Mouse (Mus musculus) frontal cortex, postnatal 25 days (tissue): ENCODE data around the gene Selenok.
A peak's percentile ranks its signal among the peaks of the same experiment; 100 is the strongest.

Experiments used
- DNase-seq, 2 experiments: peaks; one replicate each; pipeline ENCODE4 v3.0.0; 2022; ENCODE audit warnings: low spot score in 2 of 2

The Selenok gene

DNA sequence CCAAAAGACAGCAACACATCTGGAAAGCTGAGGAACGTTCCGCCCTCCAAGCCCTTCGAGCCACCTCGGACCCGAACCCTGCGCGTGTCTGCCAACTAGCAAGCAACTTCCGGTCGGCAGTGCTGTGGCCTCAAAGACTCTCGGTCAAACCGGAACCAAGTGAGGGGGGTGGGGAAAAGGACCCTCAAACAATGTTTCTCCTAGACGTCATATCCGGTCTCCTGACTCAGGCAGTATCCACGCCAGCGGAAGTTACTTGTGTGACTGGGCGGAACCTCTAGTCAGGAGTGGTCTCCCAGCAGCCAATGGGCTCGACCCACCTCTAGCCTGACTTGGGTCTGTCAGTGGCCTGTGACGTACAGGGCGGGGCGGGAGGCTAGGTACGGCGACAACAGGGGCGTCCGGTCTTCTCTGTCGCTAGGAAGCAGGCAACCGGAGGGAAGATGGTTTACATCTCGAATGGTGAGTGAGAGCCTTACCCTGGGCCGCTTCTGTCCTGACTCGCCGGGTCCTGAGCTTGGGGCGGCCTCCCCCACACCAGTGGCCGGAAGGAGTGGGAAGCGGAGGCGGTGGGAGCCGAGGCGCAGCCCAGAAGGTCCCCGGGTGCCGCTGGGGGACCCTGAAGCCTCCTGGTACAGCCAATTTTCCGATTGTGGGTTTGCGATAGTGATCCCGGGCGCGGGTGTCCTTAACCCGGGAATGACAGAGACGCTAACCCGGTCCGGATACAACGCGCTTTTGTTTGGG lies at the start of gene Selenok:
Gene Selenok (plus strand): TSS at position 234 of the 747 bp plus-strand sequence.
- DNase-seq, result peak; percentile 80 to 90

DNA sequence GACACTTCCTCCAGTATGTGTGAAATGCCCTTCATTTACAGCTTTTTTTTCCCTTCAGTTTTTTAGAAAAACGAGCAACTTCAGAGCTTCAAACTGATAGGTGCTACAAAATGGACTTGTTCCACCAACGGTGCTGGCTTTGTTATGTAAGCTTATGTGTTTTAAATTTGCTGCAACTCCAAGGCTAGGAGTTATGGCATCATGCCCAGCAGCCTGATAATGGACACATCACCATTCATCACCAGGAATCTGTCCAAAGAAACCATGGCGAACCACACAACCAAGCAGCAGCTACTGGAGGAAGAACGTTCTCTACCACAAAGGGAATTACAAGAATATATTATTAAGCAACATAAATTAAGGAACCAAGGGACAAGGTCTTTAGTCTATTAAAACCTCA lies 39.1 kb upstream of the Selenok start:
- DNase-seq, result no peak

DNA sequence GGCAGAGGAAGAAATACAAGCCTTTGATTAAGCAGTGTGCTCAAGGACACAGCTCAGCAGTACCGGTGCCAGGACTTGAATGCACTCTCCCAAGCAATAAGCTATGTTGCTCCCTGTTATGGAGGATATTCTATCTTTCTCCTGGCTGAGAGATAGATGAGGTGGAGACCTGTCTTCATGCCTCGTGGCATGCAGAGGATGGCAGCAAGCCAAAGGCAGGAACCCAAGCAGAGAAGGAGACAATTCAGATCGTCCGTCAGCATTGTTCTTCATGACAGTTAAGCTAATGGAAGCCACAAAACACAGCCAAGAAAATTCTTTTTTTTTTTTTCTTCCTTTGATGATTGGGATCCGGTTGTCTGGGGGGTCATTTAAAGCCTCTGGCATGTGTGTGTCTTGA lies 32.6 kb upstream of the Selenok start:
- DNase-seq, result no peak

DNA sequence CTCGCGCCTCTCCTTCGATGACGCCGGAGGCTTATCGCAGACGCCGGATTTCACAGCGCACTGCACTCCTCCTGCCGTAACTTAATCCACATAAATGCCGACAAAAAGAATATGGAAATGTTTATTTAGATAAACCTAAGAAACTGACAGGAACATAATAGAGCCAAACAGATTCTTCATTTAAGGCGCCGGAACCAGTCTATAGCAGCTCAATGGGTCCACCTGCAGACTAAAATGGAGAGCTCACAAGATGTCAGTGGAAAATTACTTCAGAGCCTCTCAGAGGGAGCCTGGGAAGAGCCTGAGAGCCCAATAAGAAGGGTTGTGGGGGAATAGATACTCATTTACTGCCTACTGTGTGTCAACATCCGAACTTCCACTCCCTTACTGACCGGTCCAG lies 30.6 kb upstream of the Selenok start:
- no peak for DNase-seq

DNA sequence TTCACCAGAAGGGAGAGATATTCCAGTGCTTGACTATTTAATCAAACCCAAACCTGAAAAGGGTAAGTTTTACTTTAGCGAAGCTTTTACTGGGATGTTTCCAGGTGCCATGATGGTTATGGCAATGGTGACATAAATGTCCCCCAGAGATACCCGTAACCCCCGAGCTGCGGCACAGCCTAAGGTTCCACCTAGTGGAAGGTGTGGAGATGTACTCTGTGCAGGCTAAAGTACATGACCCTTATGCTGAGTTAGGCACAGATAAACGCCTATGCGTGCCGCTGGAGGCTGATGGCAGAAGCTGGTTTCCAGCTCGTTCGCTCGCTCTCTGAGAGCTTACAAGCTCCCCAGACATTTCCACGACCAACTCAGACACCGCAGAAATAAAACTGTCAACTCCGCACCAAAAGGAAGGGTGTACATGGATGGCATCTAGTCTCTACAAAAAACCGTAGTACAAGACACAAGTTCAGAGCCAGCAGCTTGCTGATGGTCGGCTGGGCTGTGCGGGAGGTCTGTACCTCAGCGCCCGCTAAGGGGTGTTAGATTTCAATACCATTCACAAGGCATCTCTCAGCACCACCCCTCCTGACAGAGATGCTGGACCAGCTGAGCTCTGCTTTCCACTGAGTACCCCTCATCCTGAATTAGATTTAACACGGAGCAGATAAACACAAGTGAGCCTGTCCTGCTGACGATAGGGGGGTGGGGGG lies 28.4 kb upstream of the Selenok start:
- DNase-seq, result no peak

DNA sequence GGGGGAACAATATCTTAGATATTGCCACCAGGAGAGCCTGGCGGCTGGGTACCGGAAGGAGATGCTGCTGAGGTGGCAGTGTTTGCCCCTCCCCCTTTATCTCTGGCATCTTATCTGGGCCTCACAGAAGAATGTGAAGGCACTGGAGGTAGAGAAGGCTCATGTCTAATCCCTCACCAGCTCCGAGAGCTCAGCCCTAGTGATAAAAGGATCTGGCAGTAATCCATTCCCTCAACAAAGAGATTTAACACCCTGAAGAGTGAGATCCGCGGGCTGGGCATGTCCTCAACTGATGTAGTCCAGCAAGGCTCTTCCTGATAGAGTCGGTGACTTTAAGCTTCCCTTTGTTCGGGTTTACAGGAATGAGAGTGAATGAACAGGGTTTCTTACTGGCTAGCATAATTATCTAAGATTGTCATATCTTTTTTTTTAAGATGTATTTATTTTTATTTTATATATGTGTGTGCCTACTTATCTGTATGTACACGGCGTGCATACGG lies 27.7 kb upstream of the Selenok start:
- no peak for DNase-seq

DNA sequence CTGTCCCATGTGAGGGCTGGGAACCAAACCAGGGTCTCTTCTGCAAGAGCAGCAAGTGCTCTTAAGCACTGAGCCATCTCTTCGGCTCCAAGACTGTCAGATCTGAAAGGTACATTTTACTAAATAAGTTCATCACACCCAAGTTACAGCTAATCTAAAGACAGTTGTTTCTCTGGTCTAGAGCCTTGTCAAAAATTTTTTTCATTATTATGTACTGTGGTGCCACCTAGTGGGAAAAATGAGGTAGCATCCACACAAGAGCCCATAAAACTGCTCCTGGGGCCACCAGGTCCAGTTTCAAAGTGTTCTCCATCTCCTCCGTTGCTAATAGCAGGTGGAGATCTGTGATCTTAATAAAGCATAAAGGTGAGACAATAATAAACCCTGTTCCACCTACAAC lies 27.2 kb upstream of the Selenok start:
- peak in 1 of 2 experiments; percentile 39 for DNase-seq

DNA sequence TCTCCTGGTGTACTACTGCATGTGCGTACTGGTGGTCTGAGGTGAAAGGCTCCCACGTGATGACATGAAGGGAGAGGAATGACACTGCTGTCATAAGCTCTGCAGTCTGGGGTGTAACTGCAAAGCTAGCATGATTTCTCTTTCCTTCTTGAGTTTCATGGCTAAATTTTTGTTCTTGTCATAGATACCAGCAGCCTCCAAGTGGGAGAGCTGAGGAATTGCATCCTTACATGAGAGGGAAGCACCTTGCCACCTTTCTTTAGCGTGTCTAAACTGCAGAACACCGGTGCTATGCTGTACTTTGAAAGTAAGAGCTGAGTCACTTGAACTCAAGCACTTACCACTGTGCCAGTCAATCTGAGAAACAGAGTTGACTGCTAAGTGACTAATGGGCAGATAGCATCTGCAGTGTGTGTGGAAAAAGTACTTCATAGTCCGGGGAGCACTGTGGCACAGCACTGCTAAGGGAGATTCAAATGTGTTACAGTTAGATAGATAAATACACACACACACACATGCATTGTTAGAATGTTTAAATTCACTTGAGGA lies 21.3 kb upstream of the Selenok start:
- no peak for DNase-seq

DNA sequence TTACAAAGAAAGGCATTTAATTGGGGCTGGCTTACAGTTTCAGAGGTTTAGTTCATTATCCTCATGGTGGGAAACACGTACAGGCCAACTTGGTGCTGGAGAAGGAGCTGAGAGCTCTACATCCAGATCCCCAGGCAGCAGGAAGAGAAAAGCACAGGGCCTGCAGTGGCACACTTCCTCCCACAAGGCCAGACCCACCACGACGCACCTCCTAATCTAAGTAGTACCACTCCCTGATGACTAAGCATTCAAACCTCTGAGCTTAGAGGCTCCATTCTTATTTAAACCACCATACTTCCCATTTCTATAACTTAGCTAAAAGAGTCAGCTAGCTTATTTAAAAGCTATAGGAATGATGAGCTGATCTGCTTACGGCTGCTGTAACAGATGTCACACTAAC lies 17.3 kb upstream of the Selenok start:
- no peak for DNase-seq

DNA sequence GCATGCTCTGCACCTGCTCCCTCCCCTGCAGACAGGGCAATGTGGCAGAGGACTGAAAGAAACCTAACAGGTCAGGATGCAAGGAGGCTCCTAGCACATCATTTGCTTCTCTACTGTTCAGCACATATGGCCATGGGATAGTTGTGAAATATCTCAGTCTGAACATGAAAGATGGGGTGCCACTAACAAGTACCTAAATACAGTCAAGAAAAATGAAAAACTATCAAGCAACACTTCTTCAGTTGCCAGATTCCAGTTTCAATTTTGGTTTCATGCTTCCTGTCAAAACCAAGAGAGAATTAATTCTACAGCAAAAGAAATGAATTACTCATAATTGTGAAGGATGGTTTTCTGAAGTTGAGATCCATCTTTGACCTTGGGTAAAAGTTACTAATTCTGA lies 10.7 kb upstream of the Selenok start:
- no peak for DNase-seq

DNA sequence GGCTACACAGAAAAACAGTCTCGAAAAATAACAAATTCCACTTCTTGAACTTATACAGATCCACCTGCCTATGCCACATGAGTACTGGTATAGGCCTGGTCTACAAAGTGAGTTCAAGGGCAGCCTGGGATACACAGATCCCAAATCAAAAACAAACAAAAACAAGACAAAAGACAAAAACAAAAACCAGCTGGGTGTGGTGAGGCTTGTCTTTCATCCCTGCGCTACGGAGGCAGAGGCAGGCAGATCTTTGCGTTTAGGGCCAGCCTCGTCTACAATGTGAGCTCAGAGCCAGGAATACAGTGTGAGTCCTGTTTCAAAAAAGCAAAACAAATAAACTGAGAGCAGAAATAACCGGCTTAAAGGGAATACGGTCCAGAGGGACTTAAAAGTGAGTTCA lies 497 bp upstream of the Selenok start:
- DNase-seq, result no peak

DNA sequence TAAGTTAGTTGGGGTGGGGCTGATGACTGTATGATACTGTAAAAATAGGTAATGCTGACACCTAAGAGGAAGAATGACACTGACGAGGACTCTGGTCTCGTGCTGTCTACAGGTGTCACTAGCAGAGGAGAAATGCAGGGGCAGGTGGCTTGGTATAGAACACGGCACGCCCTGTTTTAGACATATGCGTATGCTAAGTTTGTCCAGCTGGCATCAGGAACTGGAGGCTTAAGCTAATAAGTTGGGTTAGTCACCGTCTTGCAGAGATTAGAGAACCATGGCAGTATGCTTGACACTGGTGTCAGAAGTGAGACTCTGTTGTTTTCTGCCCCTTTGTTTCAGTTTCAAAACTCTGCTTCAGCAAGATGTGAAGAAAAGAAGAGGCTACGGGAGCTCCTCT lies 3.3 kb downstream of the Selenok start:
- no peak for DNase-seq

DNA sequence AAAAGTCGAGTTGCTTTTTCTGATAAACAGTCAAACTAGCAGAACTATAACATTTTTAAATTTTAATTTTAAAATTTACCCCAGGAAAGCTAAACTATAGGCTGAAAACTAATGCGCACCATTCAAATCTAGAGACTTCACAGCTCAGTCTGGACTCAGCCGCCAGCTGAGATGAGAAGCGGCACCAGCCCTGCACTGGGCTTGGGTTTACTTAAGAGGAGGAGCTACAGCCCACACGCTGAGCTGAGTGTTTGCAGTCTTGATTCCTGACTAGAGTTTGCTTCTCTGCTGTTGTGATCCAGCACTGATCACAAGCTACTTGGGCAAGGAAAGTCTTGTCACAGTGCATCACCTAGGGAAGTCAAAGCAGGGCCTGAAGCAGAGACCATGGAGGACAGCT lies 3.9 kb downstream of the Selenok start:
- DNase-seq, result no peak

DNA sequence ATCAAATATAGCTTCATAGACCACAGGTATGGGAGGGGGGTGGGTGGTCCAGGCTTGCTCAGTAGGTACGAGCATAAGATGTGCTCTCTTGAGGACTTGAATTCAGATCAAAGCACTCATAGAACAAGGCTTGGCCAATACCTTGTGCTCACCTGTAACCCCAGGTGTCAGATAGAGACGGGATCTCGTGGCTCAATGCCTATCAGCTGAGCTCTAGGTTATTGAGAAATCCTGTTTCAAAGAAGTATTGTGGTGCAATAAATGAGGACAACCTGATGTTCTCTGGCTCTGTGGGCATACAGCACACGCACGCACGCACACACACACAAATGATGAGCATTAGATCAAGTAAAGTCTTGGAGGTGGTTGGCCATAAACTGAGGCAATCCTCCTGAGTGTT lies 8.8 kb downstream of the Selenok start:
- DNase-seq, result no peak

DNA sequence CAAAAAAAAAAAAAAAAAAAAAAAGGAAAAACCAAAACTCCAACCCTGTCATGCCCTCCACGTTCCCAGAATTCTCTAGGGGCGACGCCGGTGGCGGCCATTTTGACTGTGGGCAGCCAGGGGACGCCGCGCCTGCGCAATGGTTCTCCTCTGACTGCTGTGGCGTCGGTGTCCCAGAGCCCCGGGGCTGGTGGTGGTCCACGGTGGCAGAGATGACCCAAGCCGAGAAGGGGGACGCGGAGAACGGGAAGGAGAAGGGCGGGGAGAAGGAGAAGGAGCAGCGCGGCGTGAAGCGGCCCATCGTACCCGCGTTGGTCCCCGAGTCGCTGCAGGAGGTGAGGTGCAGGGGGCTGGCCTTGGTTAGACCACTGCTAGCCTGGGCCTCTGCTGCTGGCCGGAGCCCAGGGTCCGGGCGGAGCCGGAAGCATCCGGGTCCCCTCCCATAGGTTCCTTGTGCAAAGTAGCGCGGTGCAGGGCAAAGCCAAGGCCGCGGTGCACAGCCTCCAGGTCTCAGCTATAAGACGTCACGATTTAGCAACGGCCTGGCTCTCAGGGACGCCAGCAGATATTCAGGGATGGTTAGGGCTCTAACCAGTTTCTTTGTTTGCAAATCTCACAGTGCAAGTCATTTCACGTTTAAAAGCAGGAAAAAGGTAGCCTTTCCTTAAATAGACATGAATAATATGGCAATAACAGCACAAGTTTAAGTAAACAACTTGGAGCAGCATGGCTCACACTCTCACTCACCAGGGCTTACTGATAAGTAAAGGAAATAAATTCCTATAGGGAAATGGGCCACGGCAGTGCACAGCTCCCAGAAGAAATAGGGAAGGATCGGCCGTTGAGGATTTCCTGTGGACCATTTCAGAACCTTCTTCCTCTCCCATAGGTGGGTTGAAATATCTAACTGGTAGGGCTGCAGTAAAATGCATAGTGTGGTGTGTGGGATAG lies 10.4 kb downstream of the Selenok start, which contains the start of gene Actr8:
Gene Actr8 (plus strand): TSS at position 84 of the 951 bp plus-strand sequence.
- DNase-seq, result peak; percentile 80 to 89

DNA sequence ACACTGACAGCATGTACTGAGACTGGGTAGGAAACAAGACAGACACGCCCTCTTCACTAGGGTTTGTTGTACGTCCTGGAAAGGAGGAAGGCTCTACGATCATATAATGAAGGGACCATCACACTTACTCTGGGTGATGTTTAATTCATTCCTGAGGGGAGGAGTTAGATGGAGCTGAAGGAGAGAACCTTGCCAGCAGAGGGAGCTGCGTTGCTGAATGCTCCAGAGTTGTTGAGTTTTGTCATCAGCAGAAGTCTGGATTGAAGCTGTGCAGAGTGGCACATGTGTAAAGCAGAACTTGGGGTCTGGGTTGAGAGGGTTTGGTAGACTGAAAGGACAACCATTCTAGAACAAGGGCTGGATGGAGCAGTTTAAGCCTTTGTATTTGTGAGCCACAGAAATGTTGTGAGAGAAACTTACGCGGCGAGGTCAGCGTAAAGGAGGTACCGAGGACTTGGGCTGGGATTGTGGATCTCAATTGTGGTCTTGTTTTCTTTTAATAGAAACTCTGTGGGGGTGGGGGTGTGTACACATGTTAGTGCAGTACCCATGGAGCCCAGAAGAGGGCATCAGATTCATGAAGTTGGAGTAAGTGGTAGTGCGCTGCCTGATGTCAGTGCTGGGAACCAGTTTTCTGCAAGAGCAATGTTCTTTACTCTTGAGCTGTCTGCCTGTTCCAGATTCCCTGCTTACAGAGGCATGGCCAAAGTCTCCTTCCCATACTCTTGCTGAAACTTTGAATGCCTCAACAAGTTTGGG lies 12.5 kb downstream of the Selenok start:
- no peak for DNase-seq

DNA sequence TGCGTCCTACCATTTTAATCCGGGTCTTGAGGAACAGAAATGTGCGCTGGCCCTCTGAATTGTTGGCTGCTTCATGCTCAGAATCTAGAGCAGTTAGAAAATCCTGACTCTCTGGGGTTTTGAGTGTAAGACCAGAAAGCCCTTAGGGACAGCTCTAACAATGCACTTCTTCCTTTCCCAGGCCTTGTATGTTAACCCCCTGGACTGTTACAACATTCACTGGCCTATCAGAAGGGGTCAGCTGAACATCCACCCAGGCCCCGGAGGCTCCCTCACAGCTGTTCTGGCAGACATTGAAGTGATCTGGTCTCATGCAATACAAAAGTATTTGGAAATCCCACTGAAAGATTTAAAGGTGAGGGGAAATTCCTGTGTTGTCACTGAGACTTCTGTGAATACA lies 18.0 kb downstream of the Selenok start:
- no peak for DNase-seq

DNA sequence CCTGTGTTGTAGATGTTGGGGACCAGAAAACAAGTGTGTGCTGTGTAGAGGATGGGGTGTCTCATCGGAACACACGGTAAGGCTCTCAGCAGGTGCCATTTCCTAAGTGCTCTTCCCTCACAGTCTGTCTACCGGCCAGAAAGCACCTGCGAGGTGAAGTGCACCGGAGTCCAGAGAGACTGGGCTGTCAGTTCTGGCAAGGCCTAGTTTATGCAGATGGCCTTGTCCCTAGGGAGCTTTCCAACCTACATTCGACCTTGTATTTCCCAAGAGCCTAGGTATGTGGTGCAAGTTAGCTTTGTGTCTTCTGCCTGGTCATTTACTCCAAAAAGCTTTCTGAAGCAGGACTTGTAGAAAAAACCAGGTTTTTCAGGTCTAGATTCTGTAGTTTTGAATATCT lies 19.2 kb downstream of the Selenok start:
- no peak for DNase-seq

DNA sequence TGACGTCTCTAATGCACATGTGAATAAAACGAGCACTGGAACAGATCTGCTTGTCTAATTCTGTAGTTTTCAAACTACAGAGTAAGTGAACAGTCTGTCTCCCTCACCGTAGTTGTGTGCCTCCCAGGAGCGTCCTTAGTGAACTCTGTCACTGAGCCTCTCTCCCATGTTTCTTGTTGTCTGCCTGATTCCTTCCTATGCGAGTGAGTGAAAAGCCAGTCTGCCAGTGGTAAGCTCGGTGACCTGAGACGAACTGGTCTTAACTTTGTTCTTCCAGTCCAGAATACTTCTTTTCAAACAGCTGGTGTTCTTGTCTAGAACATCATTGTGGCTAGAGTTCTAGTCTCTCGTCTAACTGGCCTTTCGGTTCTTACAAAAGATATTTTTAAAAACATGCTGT lies 19.6 kb downstream of the Selenok start:
- no peak for DNase-seq

DNA sequence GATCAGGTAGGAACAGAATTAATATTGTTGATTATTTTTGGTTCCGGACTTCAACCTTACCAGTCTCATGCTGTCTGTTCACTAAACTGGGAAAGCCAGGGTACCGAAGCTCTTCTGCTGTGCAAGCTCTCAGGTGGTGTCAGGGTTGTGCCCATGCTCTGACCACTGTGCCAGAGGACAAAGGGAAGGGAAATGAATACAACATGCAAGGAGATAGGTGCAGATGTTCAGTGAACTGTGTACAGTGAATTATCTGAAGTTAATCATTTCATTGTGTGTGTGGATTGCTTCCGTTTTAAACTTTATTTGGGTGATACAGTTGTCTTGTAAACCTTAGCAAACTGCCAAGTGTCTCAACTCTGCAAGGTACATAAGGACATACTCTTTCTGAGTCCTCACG lies 20.2 kb downstream of the Selenok start:
- no peak for DNase-seq

DNA sequence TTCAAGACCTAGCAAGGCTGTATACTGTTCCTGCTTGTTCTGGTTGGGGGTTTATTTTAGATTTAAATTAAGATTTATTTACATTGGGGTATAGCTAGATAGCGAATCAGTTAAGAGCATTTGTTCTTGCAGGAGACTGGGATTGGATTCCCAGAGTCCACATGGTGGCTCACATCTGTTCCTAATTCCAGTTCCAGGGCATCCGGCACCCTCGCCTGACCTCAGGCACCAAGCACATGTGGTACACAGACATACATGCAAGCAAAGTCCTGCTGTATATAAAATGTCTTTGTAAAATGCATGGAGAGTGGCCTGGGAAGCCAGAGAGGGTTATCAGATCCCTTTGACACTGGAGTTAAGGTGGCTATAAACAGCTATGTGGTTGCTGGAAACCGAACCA lies 26.9 kb downstream of the Selenok start:
- no peak for DNase-seq
